In genomic region chr8:116793107-116793506, GRCm38 (mm10) we compare ENCODE assay signal across 22 mouse cellular contexts.
DNase-seq lines count a peak whose midpoint lies in the region; ATAC-seq and TF ChIP-seq lines count a peak whose summit lies in the region.
"Had no signal": no experiment of that assay in that cellular context is flagged by ENCODE, and none has a peak within 500 bp of the region (broad histone marks: within the 10 kb centered on the region; RNA-seq: fewer than 3 reads in every experiment).

No protein-coding gene starts in this region.

- no peak overlapping the region for H3K4me3 ChIP-seq in kidney, adult 2 months (ENCODE audit: insufficient read depth, low read depth, low read length)
- no peak overlapping the region for H3K4me3 ChIP-seq in kidney, embryonic 14.5 days (ENCODE audit: low read length)
- no peak overlapping the region for H3K4me3 ChIP-seq in intestine, embryonic 15.5 days (replicated peaks)
- no peak overlapping the region for H3K4me3 ChIP-seq in liver, embryonic 16.5 days (ENCODE audit: low read depth, low read length)
- H3K4me3 ChIP-seq: heart, embryonic 10.5 days; hindbrain, embryonic 12.5 days; limb, embryonic 13.5 days; lung, embryonic 15.5 days; midbrain, embryonic 10.5 days; stomach, embryonic 15.5 days had no signal

- TF ChIP-seq POLR2A in kidney, adult 2 months (IDR thresholded peaks at IDR 0.05; ENCODE audit: low read depth, low read length) = no peak

- H3K9ac ChIP-seq in kidney, embryonic 14.5 days (ENCODE audit: low read depth, low read length) = no peak overlapping the region
- no peak overlapping the region for H3K9ac ChIP-seq in intestine, embryonic 15.5 days
- no peak overlapping the region for H3K9ac ChIP-seq in liver, embryonic 16.5 days (ENCODE audit: low read depth, low read length)
- H3K9ac ChIP-seq: hindbrain, embryonic 12.5 days; limb, embryonic 13.5 days; lung, embryonic 15.5 days; stomach, embryonic 15.5 days had no signal

- H3K27ac ChIP-seq in kidney, adult 2 months (ENCODE audit: insufficient read depth, low read depth, low read length) = no peak overlapping the region
- H3K27ac ChIP-seq in kidney, embryonic 14.5 days (ENCODE audit: low read depth, low read length) = no peak overlapping the region
- no peak overlapping the region for H3K27ac ChIP-seq in intestine, embryonic 15.5 days
- no peak overlapping the region for H3K27ac ChIP-seq in liver, embryonic 16.5 days (ENCODE audit: low read length)
- H3K27ac ChIP-seq: heart, embryonic 10.5 days; hindbrain, embryonic 12.5 days; limb, embryonic 13.5 days; lung, embryonic 15.5 days; midbrain, embryonic 10.5 days; stomach, embryonic 15.5 days had no signal

- H3K27me3 ChIP-seq in kidney, adult 2 months (replicated peaks; ENCODE audit: control insufficient read depth, insufficient read depth, low read length) = no peaks in the 10 kb centered on the region
- no peaks in the 10 kb centered on the region for H3K27me3 ChIP-seq in kidney, embryonic 14.5 days (ENCODE audit: control insufficient read depth, insufficient read depth, low read length)
- H3K27me3 ChIP-seq in intestine, embryonic 15.5 days (replicated peaks) = no peaks in the 10 kb centered on the region
- no peaks in the 10 kb centered on the region for H3K27me3 ChIP-seq in liver, embryonic 16.5 days (ENCODE audit: control insufficient read depth, insufficient read depth, low read depth, low read length)
- H3K27me3 ChIP-seq: hindbrain, embryonic 12.5 days; limb, embryonic 13.5 days; lung, embryonic 15.5 days; stomach, embryonic 15.5 days had no signal

- ATAC-seq in kidney, embryonic 14.5 days (ENCODE audit: low FRiP score, low TSS enrichment) = no peak
- ATAC-seq in intestine, embryonic 15.5 days = peak; percentile 97
- ATAC-seq in liver, embryonic 16.5 days (ENCODE audit: low read depth) = peak; percentile 71
- ATAC-seq: forebrain, embryonic 16.5 days; inflammation-experienced regulatory T-cells, adult 6 months had no signal

- no peak for TF ChIP-seq CTCF in kidney, adult 2 months (conservative IDR thresholded peaks at IDR 0.05; ENCODE audit: insufficient read depth, insufficient read length, low read depth, low read length)

- H3K36me3 ChIP-seq in kidney, adult 2 months (ENCODE audit: control insufficient read depth, insufficient read depth, low read length) = no peaks in the 10 kb centered on the region
- no peaks in the 10 kb centered on the region for H3K36me3 ChIP-seq in kidney, embryonic 14.5 days (ENCODE audit: control insufficient read depth, insufficient read depth, low read length)
- H3K36me3 ChIP-seq in intestine, embryonic 15.5 days = no peaks in the 10 kb centered on the region
- no peaks in the 10 kb centered on the region for H3K36me3 ChIP-seq in liver, embryonic 16.5 days (ENCODE audit: control insufficient read depth, insufficient read depth)
- H3K36me3 ChIP-seq: heart, embryonic 10.5 days; hindbrain, embryonic 12.5 days; limb, embryonic 13.5 days; lung, embryonic 15.5 days; midbrain, embryonic 10.5 days; stomach, embryonic 15.5 days had no signal

- H3K4me2 ChIP-seq in kidney, embryonic 14.5 days (replicated peaks; ENCODE audit: low read depth, low read length) = no peak overlapping the region
- no peak overlapping the region for H3K4me2 ChIP-seq in intestine, embryonic 15.5 days (replicated peaks)
- no peak overlapping the region for H3K4me2 ChIP-seq in liver, embryonic 16.5 days (ENCODE audit: low read depth, low read length)
- H3K4me2 ChIP-seq: hindbrain, embryonic 12.5 days; limb, embryonic 13.5 days; lung, embryonic 15.5 days; stomach, embryonic 15.5 days had no signal

- DNase-seq in kidney, adult 2 months = peak; percentile 85
- DNase-seq in kidney, postnatal 14 days = peak; percentile 77
- no peak for DNase-seq in c-Kit-positive CD71-positive TER-119-positive erythroid progenitor cells, embryonic 14.5 days (ENCODE audit: low spot score)
- DNase-seq in T-cell, adult 2 months (ENCODE audit: low spot score) = no peak
- DNase-seq in retina, embryonic 14.5 days (ENCODE audit: low spot score) = no peak
- DNase-seq: adrenal gland, adult 2 months; B cell, adult 2 months; cerebellum, adult 9-11 months; gastrocnemius, postnatal 25 days; lung, postnatal 4 days; retina, postnatal 1 day had no signal

- WGBS in kidney, adult 2 months = 32% methylated on average over 1 of the region's 1 CpGs
- WGBS in kidney, embryonic 14.5 days = 66% methylated on average over 1 of the region's 1 CpGs
- WGBS in intestine, embryonic 15.5 days = 40% methylated on average over 1 of the region's 1 CpGs
- 45% methylated on average over 1 of the region's 1 CpGs for whole genome bisulfite sequencing in liver, embryonic 16.5 days (ENCODE audit: insufficient replicate concordance)

- H3K4me1 ChIP-seq in kidney, adult 2 months (ENCODE audit: control insufficient read depth, insufficient read depth, low read length) = no peaks in the 10 kb centered on the region
- H3K4me1 ChIP-seq in kidney, embryonic 14.5 days (ENCODE audit: control insufficient read depth, insufficient read depth, low read length) = no peaks in the 10 kb centered on the region
- no peaks in the 10 kb centered on the region for H3K4me1 ChIP-seq in intestine, embryonic 15.5 days (replicated peaks)
- no peaks in the 10 kb centered on the region for H3K4me1 ChIP-seq in liver, embryonic 16.5 days (ENCODE audit: control insufficient read depth, low read depth, low read length)
- H3K4me1 ChIP-seq: heart, embryonic 10.5 days; hindbrain, embryonic 12.5 days; limb, embryonic 13.5 days; lung, embryonic 15.5 days; midbrain, embryonic 10.5 days; stomach, embryonic 15.5 days had no signal

- H3K9me3 ChIP-seq in kidney, embryonic 14.5 days (ENCODE audit: control insufficient read depth, low read length) = peaks cover 9% of the 10 kb centered on the region; the same call in 1 of the 2 replicates
- no peaks in the 10 kb centered on the region for H3K9me3 ChIP-seq in intestine, embryonic 15.5 days
- H3K9me3 ChIP-seq in liver, embryonic 16.5 days (replicated peaks; ENCODE audit: control insufficient read depth, low read length) = no peaks in the 10 kb centered on the region
- H3K9me3 ChIP-seq: heart, embryonic 10.5 days; hindbrain, embryonic 12.5 days; lung, embryonic 15.5 days; midbrain, embryonic 10.5 days; stomach, embryonic 15.5 days had no signal

Comparison
In these comparisons a context has a peak if more than half of its experiments do, and no peak if none do; other contexts are left out.
1. DNase-seq: peak in kidney, adult 2 months (single experiment) and kidney, postnatal 14 days (single experiment); none in c-Kit-positive CD71-positive TER-119-positive erythroid progenitor cells, embryonic 14.5 days (single experiment), T-cell, adult 2 months (single experiment) and retina, embryonic 14.5 days (single experiment).